18 mouse cellular contexts compared by ENCODE assay signal in the genomic region with DNA sequence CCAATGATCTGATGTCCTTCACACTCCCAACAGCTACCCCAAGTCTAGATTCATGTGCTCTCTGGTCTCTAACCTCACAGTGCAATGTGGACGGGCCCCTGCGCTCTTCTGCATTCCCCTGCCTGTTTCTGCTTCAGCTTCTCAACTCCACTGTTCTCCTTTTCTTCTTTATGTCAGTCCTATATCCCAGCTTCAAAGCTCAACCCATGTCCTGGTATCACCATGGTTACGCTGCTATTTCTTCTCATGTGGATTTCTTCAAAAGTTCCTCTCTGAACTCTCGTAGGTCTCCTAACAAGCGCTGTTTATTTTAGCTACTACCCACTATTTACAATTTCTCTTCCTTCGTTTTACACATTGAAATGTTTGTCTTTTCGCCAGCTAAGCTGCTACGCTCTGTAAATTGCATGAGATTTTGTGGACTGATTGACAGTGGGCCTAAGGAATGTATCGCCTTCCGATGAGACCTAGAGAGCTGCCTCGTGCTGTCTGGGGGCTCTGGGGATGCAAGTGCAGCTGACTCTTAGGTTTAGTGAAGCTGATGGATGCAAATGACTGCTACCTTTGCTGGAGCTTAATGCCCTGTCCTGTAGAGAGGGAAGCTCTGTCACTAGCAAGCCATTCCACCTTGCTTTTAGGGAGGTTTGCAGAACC.
DNase-seq lines count a peak whose midpoint lies in the region; ATAC-seq and TF ChIP-seq lines count a peak whose summit lies in the region.
"Had no signal": no experiment of that assay in that cellular context is flagged by ENCODE, and none has a peak within 500 bp of the region (broad histone marks: within the 10 kb centered on the region; RNA-seq: fewer than 3 reads in every experiment).

No protein-coding gene starts in this region.

- WGBS in hindbrain, embryonic 14.5 days: 51% methylated on average over 11 of the region's 11 CpGs
- WGBS in hindbrain, embryonic 12.5 days: 52% methylated on average over 11 of the region's 11 CpGs

- no peak for DNase-seq in hindbrain, embryonic 14.5 days (ENCODE audit: low spot score)
- DNase-seq in brain, adult 2 months (ENCODE audit: low read depth, low spot score): peak; percentile 43
- DNase-seq in naive thymus-derived CD4-positive, alpha-beta T cell, adult 2 months (ENCODE audit: low read depth): peak; percentile 73
- no peak for DNase-seq in cerebellum, adult 18-20 months
- DNase-seq in embryo, embryonic 10 days (ENCODE audit: low spot score): no peak
- DNase-seq: adrenal gland, postnatal 25 days; cerebellum, postnatal 36 days; gastrocnemius, adult 2 months; heart, adult 2 months; heart, postnatal 10 days; kidney, adult 18-20 months; liver, postnatal 0 days had no signal

- H3K4me3 ChIP-seq in hindbrain, embryonic 14.5 days (replicated peaks; ENCODE audit: low read length): no peak overlapping the region
- H3K4me3 ChIP-seq in hindbrain, embryonic 12.5 days: no peak overlapping the region
- no peak overlapping the region for H3K4me3 ChIP-seq in embryonic fibroblast, embryonic 13.5 days (ENCODE audit: insufficient read depth, low read length)
- H3K4me3 ChIP-seq: erythroblast, embryonic 14.5 days; gastrocnemius, adult 2 months; heart, adult 2 months; left cerebral cortex, adult 2 months; limb, embryonic 13.5 days; megakaryocyte, embryonic 14.5 days had no signal

- TF ChIP-seq POLR2A in embryonic fibroblast, embryonic 13.5 days (IDR thresholded peaks at IDR 0.05; ENCODE audit: low read depth, low read length): no peak

- H3K27me3 ChIP-seq in hindbrain, embryonic 14.5 days (ENCODE audit: control insufficient read depth, insufficient read depth, low read length): no peaks in the 10 kb centered on the region
- H3K27me3 ChIP-seq in hindbrain, embryonic 12.5 days: no peaks in the 10 kb centered on the region
- H3K27me3 ChIP-seq: limb, embryonic 13.5 days; megakaryocyte, embryonic 14.5 days had no signal

- H3K4me1 ChIP-seq in hindbrain, embryonic 14.5 days (replicated peaks; ENCODE audit: control insufficient read depth, insufficient read depth, low read length): peaks cover 22% of the 10 kb centered on the region
- peaks cover 15% of the 10 kb centered on the region for H3K4me1 ChIP-seq in hindbrain, embryonic 12.5 days
- H3K4me1 ChIP-seq in embryonic fibroblast, embryonic 13.5 days (ENCODE audit: control insufficient read depth, insufficient read depth, low read length): peaks cover 37% of the 10 kb centered on the region

- TF ChIP-seq CTCF in embryonic fibroblast, embryonic 13.5 days (IDR thresholded peaks at IDR 0.05; ENCODE audit: borderline replicate concordance, insufficient read depth, low read length): no peak

- peak overlapping the region; percentile 10; the same call in 1 of the 2 replicates for H3K9ac ChIP-seq in hindbrain, embryonic 14.5 days
- no peak overlapping the region for H3K9ac ChIP-seq in hindbrain, embryonic 12.5 days
- H3K9ac ChIP-seq: limb, embryonic 13.5 days; liver, postnatal 0 days had no signal

- no peak for ATAC-seq in hindbrain, embryonic 14.5 days (ENCODE audit: low FRiP score)
- ATAC-seq in hindbrain, embryonic 12.5 days (ENCODE audit: low FRiP score): no peak
- ATAC-seq: liver, postnatal 0 days had no signal

- H3K36me3 ChIP-seq in hindbrain, embryonic 14.5 days (replicated peaks; ENCODE audit: control insufficient read depth, insufficient read depth): no peaks in the 10 kb centered on the region
- H3K36me3 ChIP-seq in hindbrain, embryonic 12.5 days: no peaks in the 10 kb centered on the region
- H3K36me3 ChIP-seq: limb, embryonic 13.5 days had no signal

- no peak overlapping the region for H3K4me2 ChIP-seq in hindbrain, embryonic 14.5 days (replicated peaks)
- H3K4me2 ChIP-seq in hindbrain, embryonic 12.5 days (replicated peaks): no peak overlapping the region
- H3K4me2 ChIP-seq: limb, embryonic 13.5 days had no signal

- H3K9me3 ChIP-seq in hindbrain, embryonic 14.5 days (ENCODE audit: control insufficient read depth, low read length): no peaks in the 10 kb centered on the region
- no peaks in the 10 kb centered on the region for H3K9me3 ChIP-seq in hindbrain, embryonic 12.5 days (replicated peaks)
- H3K9me3 ChIP-seq: limb, embryonic 13.5 days; megakaryocyte, embryonic 14.5 days had no signal

- no peak overlapping the region for H3K27ac ChIP-seq in hindbrain, embryonic 14.5 days
- H3K27ac ChIP-seq in hindbrain, embryonic 12.5 days: no peak overlapping the region
- H3K27ac ChIP-seq in embryonic fibroblast, embryonic 13.5 days (ENCODE audit: insufficient read depth, low read length): peak overlapping the region; percentile 100
- H3K27ac ChIP-seq: gastrocnemius, adult 2 months; heart, adult 2 months; left cerebral cortex, adult 2 months; limb, embryonic 13.5 days had no signal

Comparison
In these comparisons a context has a peak if more than half of its experiments do, and no peak if none do; other contexts are left out.
1. DNase-seq: peak in brain, adult 2 months (single experiment) and naive thymus-derived CD4-positive, alpha-beta T cell, adult 2 months (single experiment); none in hindbrain, embryonic 14.5 days (single experiment), cerebellum, adult 18-20 months (0 of 2) and embryo, embryonic 10 days (single experiment).